Mouse (Mus musculus): ENCODE measurements around the gene Wdr46. TPM values are rescaled to one million over a fixed set of nuclear protein-coding genes. Genes with fewer than 3 reads are reported as not detected.

Wdr46 gene
- total RNA-seq, 2 experiments from 2014 or later, result 10.1 to 11.5 TPM

- intact Hi-C loops (cut with DNase I), result loop anchor here (5.0 kb wide), 1 partner anchor 33 kb away; the partner anchor contains the start of gene Kifc1
- DNase-seq, result no peak
Observed at GRCm38 (mm10) chr17:33925406-33926116, 14.9 kb upstream of the Wdr46 start.

- intact Hi-C loops (cut with DNase I), result loop anchor here (5.0 kb wide), 1 partner anchor 34 kb away; the partner anchor contains the start of gene Kifc1
- DNase-seq, result no peak
Observed at GRCm38 (mm10) chr17:33926207-33926932, 14.1 kb upstream of the Wdr46 start.

GRCm38 (mm10) chr17:33928251-33928947 is 12.1 kb upstream of the Wdr46 start:
- no peak for DNase-seq
- intact Hi-C loops (cut with DNase I), result loop anchor here (5.0 kb wide), 1 partner anchor 36 kb away; the partner anchor contains the start of gene Kifc1

GRCm38 (mm10) chr17:33929371-33930279 is 10.8 kb upstream of the Wdr46 start, which contains the start of gene Rgl2:
Gene Rgl2, plus strand, starts transcription at chr17:33929543.
- peak; percentile 94 to 95 for DNase-seq
- intact Hi-C loops (cut with DNase I), result loop anchor here (1.0 to 5.0 kb wide), 2 partner anchors 26 to 37 kb away; partner anchors contain the start of genes Kifc1 and Vps52

GRCm38 (mm10) chr17:33930280-33931158 is 9.9 kb upstream of the Wdr46 start:
- peak; percentile 54 to 63 for DNase-seq
- intact Hi-C loops (cut with DNase I), result no loop called here

- no peak for DNase-seq
- intact Hi-C loops (cut with DNase I), result no loop called here
Observed at GRCm38 (mm10) chr17:33931159-33931866, 9.1 kb upstream of the Wdr46 start.

GRCm38 (mm10) chr17:33931947-33932346 is 8.5 kb upstream of the Wdr46 start:
- intact Hi-C loops (cut with DNase I), result no loop called here
- no peak for DNase-seq

- intact Hi-C loops (cut with DNase I), result no loop called here
- no peak for DNase-seq
Observed at GRCm38 (mm10) chr17:33932448-33932847, 8.0 kb upstream of the Wdr46 start.

GRCm38 (mm10) chr17:33932970-33933369 is 7.5 kb upstream of the Wdr46 start:
- intact Hi-C loops (cut with DNase I), result no loop called here
- no peak for DNase-seq

- intact Hi-C loops (cut with DNase I), result no loop called here
- DNase-seq, result no peak
Observed at GRCm38 (mm10) chr17:33935422-33936055, 4.9 kb upstream of the Wdr46 start.

- intact Hi-C loops (cut with DNase I), result no loop called here
Observed at GRCm38 (mm10) chr17:33936993-33937392, 3.5 kb upstream of the Wdr46 start.

GRCm38 (mm10) chr17:33938783-33939182 is 1.7 kb upstream of the Wdr46 start:
- DNase-seq, result no peak
- intact Hi-C loops (cut with DNase I), result no loop called here

More at GRCm38 (mm10) chr17:33936993-33937392, 3.5 kb upstream of the Wdr46 start:
- DNase-seq, result no peak

- DNase-seq, result no peak
- intact Hi-C loops (cut with DNase I), result loop anchor here (1.0 kb wide), 1 partner anchor 14 kb away; the partner anchor contains the start of gene Vps52
Observed at GRCm38 (mm10) chr17:33940981-33941380, 521 bp downstream of the Wdr46 start.

- intact Hi-C loops (cut with DNase I), result no loop called here
Observed at GRCm38 (mm10) chr17:33941381-33941780, 921 bp downstream of the Wdr46 start.

GRCm38 (mm10) chr17:33943454-33943853 is 3.0 kb downstream of the Wdr46 start:
- intact Hi-C loops (cut with DNase I), result no loop called here
- DNase-seq, result no peak

More at GRCm38 (mm10) chr17:33941381-33941780, 921 bp downstream of the Wdr46 start:
- no peak for DNase-seq

GRCm38 (mm10) chr17:33947430-33948089 is 7.1 kb downstream of the Wdr46 start:
- intact Hi-C loops (cut with DNase I), result no loop called here
- no peak for DNase-seq
